Mouse (Mus musculus) adrenal gland, adult 18-20 months (tissue): ENCODE results near the gene Lrg1. TPM values are rescaled to one million over a fixed set of nuclear protein-coding genes. Genes with fewer than 3 reads are reported as not detected.

Experiments used
- DNase-seq, 2 experiments: peaks; one replicate each; pipeline ENCODE4 v3.0.0; 2021 to 2022; ENCODE audit warnings: low spot score in 2 of 2
- total RNA-seq, 2 experiments: library from RNA; stranded (reverse); gene quantifications; 1 replicate in 1 of 2; 2 replicates in 1 of 2; pipeline ENCODE4 v1.2.3; 2021

Lrg1 gene
- total RNA-seq, 2 experiments from 2014 or later, result 21.2 to 57.7 TPM

- no peak for DNase-seq
Measured at GRCm38 (mm10) chr17:56137839-56138613, 16.2 kb upstream of the Lrg1 start.

DNA sequence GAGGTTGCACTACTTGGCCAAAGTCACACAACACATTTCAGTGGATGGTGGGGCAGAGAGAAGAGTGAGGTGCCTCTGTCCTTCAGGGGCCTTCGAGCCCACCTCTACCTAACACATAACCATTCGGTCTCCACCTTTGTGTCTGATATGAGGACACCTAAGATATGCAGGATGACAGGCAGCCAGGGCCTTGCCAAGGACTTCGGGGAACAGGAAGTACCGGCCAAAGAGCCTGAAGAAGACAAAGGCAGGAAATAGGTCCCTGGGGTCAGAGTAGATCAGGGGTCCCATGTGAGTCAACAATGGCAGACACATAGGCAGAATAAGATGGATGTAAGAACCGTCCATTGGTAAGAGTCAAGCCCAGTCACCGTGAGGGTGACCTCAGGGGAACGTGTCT, 14.8 kb upstream of the Lrg1 start:
- DNase-seq, result no peak

DNA sequence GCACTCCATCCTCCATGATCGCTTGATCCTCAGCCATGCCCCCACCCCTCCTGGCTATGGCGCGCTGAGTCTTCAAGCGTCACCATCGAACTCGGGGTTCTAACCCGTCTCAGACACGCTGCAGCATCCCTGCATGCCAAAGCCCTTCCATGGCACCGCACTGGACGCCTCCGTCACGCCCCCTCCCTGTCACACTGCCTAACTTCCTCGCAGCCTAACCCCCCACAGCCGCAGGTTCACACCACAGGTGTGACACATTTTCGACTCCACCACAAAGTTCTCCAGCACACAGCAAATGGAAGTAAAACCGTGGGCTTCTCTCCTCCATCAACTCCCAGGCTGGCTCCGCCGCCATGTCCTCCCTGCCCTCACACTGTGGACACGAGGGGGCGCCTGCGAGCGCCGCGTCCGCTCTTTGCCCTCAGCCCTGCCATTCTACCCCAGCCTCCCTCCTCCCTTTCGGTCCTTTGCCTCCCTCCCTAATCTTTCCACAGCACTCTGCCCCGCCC, 12.7 kb upstream of the Lrg1 start:
- peak; percentile 74 to 84 for DNase-seq

- peak; percentile 56 to 60 for DNase-seq
Measured at GRCm38 (mm10) chr17:56133457-56134363, 11.9 kb upstream of the Lrg1 start.

- peak; percentile 65 to 73 for DNase-seq
Measured at GRCm38 (mm10) chr17:56132661-56133060, 10.9 kb upstream of the Lrg1 start.

GRCm38 (mm10) chr17:56131814-56132213, 10.0 kb upstream of the Lrg1 start:
- DNase-seq, result peak; percentile 72 to 78

GRCm38 (mm10) chr17:56131136-56131535, 9.3 kb upstream of the Lrg1 start:
- no peak for DNase-seq

- DNase-seq, result no peak
Measured at GRCm38 (mm10) chr17:56128246-56128645, 6.4 kb upstream of the Lrg1 start.

- DNase-seq, result no peak
Measured at GRCm38 (mm10) chr17:56126175-56126574, 4.4 kb upstream of the Lrg1 start.

GRCm38 (mm10) chr17:56125276-56125630, 3.5 kb upstream of the Lrg1 start:
- DNase-seq, result no peak

- peak; percentile 59 to 74 for DNase-seq
Measured at GRCm38 (mm10) chr17:56124377-56125275, 2.8 kb upstream of the Lrg1 start.

- no peak for DNase-seq
Measured at GRCm38 (mm10) chr17:56123681-56124340, 2.0 kb upstream of the Lrg1 start.

DNA sequence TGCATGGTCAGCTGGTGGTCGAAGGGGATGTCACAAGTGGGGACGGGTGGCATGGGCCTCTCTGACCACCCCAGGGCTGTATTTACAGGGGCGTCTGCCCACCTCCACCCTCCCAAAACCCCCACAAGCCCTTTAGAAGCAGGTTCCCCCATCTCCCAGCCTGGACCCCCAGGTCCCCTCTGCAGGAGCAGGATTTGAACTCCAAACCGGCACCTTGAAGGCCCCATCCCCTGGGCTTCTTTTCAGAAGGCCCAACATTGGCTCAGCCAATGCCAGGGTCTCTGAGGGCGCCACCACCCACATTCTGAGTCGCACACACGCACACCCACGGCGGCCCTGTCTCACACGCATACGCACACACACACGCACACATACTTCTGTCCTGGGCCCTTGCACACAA, 1.4 kb upstream of the Lrg1 start:
- DNase-seq, result no peak

DNA sequence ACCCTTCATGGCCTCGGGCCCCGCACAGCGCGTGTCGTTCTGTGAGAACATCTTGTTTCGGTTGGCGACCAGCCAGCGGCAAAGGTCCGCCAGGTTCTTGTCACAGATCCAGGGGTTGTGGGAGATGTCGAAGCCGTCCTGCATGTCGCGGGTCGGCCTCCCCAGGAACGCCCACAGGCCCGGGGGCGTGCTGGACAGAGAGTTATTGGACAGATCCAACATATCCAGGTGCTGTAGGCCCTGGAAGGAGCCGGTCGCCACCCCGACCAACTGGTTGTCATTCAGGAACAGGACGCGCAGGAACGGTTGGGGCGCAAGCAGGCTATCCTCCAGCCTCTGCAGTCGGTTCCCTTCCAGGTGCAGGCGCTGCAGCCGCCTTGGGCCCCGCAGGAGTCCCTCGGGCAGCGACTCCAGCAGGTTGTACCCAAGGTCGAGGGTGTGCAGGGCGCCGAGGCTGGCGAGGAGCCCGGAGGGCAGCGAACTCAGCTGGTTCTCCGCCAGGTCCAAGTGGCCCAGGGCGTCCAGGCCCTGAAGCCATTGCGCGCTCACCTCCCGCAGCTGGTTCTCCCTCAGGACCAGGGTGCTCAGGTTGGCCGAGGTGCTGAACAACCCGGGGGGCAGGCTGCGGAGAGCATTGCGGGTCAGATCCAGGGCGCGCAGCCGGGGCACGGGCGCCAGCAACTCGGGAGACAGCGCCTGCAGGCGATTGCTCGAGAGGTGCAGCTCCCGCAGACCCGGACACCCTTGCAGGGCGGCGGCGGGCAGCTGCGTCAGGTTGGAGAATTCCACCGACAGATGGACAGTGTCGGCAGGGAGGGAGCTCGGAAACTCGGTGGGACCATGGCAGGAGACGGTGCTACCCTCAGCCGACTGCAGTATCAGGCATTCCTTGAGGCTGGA, 1.6 kb downstream of the Lrg1 start:
- peak; percentile 55 to 67 for DNase-seq

DNA sequence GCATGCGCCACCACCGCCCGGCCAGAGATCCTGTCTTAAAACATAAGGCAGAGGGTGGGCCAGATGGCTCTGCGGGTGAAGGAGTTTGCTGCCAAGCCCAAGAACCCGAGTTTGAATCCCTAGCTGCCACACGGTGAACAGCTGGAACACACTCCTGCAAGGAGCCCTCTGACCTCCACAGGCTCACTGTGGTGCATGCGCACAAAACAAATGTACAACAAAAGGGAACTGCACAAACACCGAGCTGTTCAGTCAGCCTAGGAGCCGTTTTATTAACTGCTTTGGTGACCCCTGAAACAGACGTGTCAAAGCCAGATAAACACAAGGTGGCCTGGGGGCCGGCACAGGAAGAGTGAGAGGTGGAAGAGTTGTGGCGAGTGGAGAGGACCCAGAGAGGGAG, 2.4 kb downstream of the Lrg1 start:
- DNase-seq, result no peak

DNA sequence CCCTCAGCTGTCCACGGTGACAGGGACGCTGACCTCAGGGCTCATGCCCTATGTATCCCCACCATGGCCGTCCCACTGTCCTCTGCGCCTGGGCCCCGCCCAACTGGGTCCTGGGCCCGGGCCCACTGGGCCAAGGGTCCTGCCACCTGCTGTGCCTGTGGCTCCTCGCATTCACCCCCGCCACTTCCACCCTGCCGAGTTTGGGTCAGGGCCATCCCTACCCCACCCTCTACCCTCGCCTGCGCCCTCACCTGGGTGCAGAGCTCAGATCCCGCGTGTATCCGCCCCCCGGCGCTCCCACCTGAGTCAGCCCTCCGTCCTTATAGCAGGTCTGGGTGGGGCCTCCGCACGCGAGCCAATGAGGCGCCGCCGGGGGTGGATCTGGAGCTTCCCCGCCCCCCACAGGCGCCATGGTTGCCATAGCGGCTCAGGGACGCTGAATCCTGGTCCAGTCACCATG, 4.5 kb downstream of the Lrg1 start, which contains the start of gene Plin5:
Gene Plin5 (minus strand): TSS at position 346 of the 460 bp plus-strand sequence.
- peak; percentile 67 to 73 for DNase-seq

DNA sequence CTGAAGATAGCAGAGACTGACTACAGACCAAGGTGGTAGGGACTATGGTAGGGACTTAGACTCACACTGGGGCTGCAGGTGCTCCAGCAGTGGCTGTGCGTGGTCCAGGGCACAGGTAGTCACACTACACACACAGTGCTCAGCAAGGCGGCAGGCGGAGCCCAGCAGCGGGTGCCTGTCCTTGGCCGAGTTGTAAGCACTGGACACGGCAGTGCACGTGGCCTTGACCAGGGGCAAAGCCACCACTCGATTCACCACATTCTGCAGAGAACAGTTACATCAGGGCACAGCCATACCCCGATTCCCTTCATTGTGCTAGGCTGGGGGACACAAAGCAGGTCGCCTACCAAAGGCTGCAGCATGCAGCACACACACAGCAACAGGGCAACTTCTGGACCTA, 5.6 kb downstream of the Lrg1 start:
- DNase-seq, result peak in 1 of 2 experiments; percentile 52

- DNase-seq, result no peak
Measured at GRCm38 (mm10) chr17:56112743-56113142, 9.1 kb downstream of the Lrg1 start.

GRCm38 (mm10) chr17:56111864-56112263, 9.9 kb downstream of the Lrg1 start:
- peak; percentile 60 to 66 for DNase-seq
